Mouse (Mus musculus): Measurements from ENCODE around the gene Slc38a3. TPM values are rescaled to one million over a fixed set of nuclear protein-coding genes. Genes with fewer than 3 reads are reported as not detected.

Gene Slc38a3
- total RNA-seq, 1 experiment from 2014 or later = not detected

- no peak for ATAC-seq (replicated peaks; ENCODE audit: low read depth, poor library complexity, severe bottlenecking)
Observed at GRCm38 (mm10) chr9:107605041-107605661, 64.2 kb downstream of the Slc38a3 start.

- ATAC-seq (replicated peaks; ENCODE audit: low read depth, poor library complexity, severe bottlenecking) = no peak
Observed at GRCm38 (mm10) chr9:107603251-107603650, 66.1 kb downstream of the Slc38a3 start.

- peak; percentile 87 for ATAC-seq (replicated peaks; ENCODE audit: low read depth, poor library complexity, severe bottlenecking)
Observed at GRCm38 (mm10) chr9:107602068-107602648, 67.2 kb downstream of the Slc38a3 start.

GRCm38 (mm10) chr9:107601275-107601674, 68.1 kb downstream of the Slc38a3 start:
- no peak for ATAC-seq (replicated peaks; ENCODE audit: low read depth, poor library complexity, severe bottlenecking)

- no peak for ATAC-seq (replicated peaks; ENCODE audit: low read depth, poor library complexity, severe bottlenecking)
Observed at GRCm38 (mm10) chr9:107600745-107601144, 68.6 kb downstream of the Slc38a3 start.

Other genes with a start within 250 kb of the Slc38a3 start
- gene Tmem115, start 135.6 kb downstream of the Slc38a3 start, total RNA-seq (2017) = 15.1 and 17.2 TPM in 2 replicates
- 13.7 and 33.9 TPM in 2 replicates for gene Cyb561d2, start 127.3 kb downstream of the Slc38a3 start, total RNA-seq (2017)
- gene Nprl2, start 127.3 kb downstream of the Slc38a3 start, total RNA-seq (2017) = 12.8 and 15.2 TPM in 2 replicates
- not detected in 2 replicates for gene Zmynd10, start 122.2 kb downstream of the Slc38a3 start, total RNA-seq (2017)
- 29.3 and 37.4 TPM in 2 replicates for gene Rassf1, start 118.0 kb downstream of the Slc38a3 start, total RNA-seq (2017)
- 11.8 and 14.8 TPM in 2 replicates for gene Tusc2, start 106.3 kb downstream of the Slc38a3 start, total RNA-seq (2017)
- 6.9 and 7.2 TPM in 2 replicates for gene Hyal2, start 101.6 kb downstream of the Slc38a3 start, total RNA-seq (2017)
- gene Hyal1, start 92.6 kb downstream of the Slc38a3 start, total RNA-seq (2017) = 0.53 and 1.2 TPM in 2 replicates
- 13.3 TPM in 2 replicates for gene Naa80, start 90.6 kb downstream of the Slc38a3 start, total RNA-seq (2017)
- gene Hyal3, start 88.7 kb downstream of the Slc38a3 start, total RNA-seq (2017) = 0.87 and 3.9 TPM in 2 replicates
- gene Ifrd2, start 81.9 kb downstream of the Slc38a3 start, total RNA-seq (2017) = 59.3 and 59.7 TPM in 2 replicates
- gene Sema3b, start 60.3 kb downstream of the Slc38a3 start, total RNA-seq (2017) = not detected in 2 replicates
- gene Gnai2, start 34.2 kb downstream of the Slc38a3 start, total RNA-seq (2017) = 319 and 345 TPM in 2 replicates
- not detected in 2 replicates for gene Gnat1, start 10.2 kb upstream of the Slc38a3 start, total RNA-seq (2017)
- 0.23 TPM in 1 of 2 replicates, not detected in the other for gene Sema3f, start 40.9 kb upstream of the Slc38a3 start, total RNA-seq (2017)
- 188 and 222 TPM in 2 replicates for gene Rbm5, start 101.5 kb upstream of the Slc38a3 start, total RNA-seq (2017)
- gene Rbm6, start 203.7 kb upstream of the Slc38a3 start, total RNA-seq (2017) = 173 and 180 TPM in 2 replicates
- 11.1 and 16.3 TPM in 2 replicates for gene Mon1a, start 218.6 kb upstream of the Slc38a3 start, total RNA-seq (2017)
- gene Mst1r, start 237.3 kb upstream of the Slc38a3 start, total RNA-seq (2017) = 0.41 TPM in 1 of 2 replicates, not detected in the other